Mouse (Mus musculus): ENCODE measurements around the gene Gm38392. TPM values are rescaled to one million over a fixed set of nuclear protein-coding genes. Genes with fewer than 3 reads are reported as not detected.

Gm38392 gene
- 0.22 and 0.23 TPM in 2 replicates for polyA plus RNA-seq (2012; rRNA removed)

DNA sequence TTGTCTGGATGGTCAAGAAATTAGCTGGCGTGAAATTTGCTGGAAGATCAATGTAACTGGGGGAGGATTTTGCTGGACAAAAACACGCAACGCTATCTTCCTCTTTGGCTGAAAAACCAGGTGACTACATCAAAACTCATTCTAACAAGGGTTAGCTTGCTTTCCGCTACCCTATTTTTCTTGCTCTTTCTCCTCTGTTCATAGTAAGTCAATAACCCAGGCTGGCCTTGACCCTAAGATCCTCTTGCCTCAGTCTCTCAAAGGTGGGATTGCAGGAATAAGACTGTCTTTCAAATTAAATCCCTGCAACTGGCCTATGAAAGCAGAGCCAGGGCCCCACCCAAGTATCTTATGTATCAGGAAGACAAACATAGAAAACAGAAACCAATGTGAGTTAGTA lies at the start of gene Gm38392:
Gene Gm38392 (minus strand): TSS at position 101 of the 400 bp plus-strand sequence.
- Histone ChIP-seq H3K27me3 (replicated peaks; ENCODE audit: control insufficient read depth, insufficient read depth, low read length) (no peaks in the 10 kb centered on the region), H3K4me3 (ENCODE audit: insufficient read depth, low read depth, low read length) (no peak within 1 kb of the TSS), H3K36me3 (ENCODE audit: control insufficient read depth, insufficient read depth, low read length) (no peaks in the 10 kb centered on the region), H3K27ac (ENCODE audit: insufficient read depth, low read depth, low read length) (no peak within 1 kb of the TSS), H3K4me1 (ENCODE audit: control insufficient read depth, insufficient read depth, low read length) (no peaks in the 10 kb centered on the region)
- TF ChIP-seq CTCF (conservative IDR thresholded peaks at IDR 0.05; ENCODE audit: insufficient read depth, insufficient read length, low read depth, low read length) (no peak), POLR2A (IDR thresholded peaks at IDR 0.05; ENCODE audit: low read depth, low read length) (no peak)
- DNase-seq = no peak
- 97% methylated on average over 4 of the region's 4 CpGs for WGBS

DNA sequence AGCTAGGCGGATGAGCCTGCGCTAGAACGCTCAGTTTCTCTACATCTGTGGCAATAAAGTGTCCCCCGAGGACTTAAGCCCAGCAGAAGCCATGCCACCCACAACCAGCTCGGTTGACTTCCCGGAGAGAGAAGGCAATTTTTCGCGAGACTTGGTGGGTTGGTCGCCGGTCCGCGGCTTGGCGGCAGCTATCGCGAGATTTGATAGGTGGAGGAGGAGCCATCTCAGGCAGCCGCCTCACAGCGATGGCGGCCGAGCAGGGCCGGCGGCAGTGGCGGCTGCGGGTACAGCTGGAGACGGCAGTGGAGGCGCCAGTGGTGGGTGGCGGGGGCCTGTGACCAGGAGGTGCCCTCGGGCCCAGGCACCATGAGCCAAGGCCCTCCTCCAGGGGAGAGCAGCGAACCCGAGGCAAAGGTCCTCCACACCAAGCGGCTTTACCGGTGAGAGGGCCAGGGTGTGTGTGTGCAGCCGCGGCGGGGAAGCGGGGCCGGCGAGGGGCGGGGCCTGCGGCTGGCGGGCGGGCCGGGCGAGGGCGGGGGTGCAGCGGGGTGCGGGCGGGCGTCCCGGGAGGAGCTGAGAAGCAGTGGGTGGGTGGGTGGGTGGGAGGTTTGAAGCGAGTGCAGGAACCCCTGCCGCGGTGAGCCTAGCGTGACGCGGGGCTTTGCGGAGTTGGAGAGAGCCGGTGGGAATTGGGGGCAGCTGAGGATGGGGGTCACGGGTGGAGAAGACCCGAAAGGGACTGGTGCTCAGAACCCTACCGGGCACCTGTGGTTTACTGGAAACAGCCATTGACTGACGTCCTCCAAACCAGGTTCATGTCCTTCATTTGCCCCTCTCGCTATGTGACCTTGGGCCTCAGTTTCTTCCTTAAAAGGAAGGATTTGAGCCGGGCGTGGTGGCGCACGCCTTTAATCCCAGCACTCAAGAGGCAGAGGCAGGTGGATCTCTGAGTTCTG lies 49.3 kb upstream of the Gm38392 start, which contains the start of the genes Tmem79 and Smg5:
Gene Tmem79 (minus strand): TSS at position 91 of the 956 bp plus-strand sequence.
Gene Smg5 (plus strand): TSS at position 203 of the 956 bp plus-strand sequence.
- H3K4me3 ChIP-seq (ENCODE audit: insufficient read depth, low read depth, low read length) = peak within 1 kb of the TSS; percentile 66
- peak; percentile 98 for DNase-seq
- H3K27ac ChIP-seq (ENCODE audit: insufficient read depth, low read depth, low read length) = peak within 1 kb of the TSS; percentile 87
- peaks cover 10% of the 10 kb centered on the region; the same call in 1 of the 2 replicates for H3K4me1 ChIP-seq (ENCODE audit: control insufficient read depth, insufficient read depth, low read length)
- no peak for TF ChIP-seq CTCF (conservative IDR thresholded peaks at IDR 0.05; ENCODE audit: insufficient read depth, insufficient read length, low read depth, low read length)
- TF ChIP-seq POLR2A (IDR thresholded peaks at IDR 0.05; ENCODE audit: low read depth, low read length) = peak; percentile 92
- WGBS = under 1% methylated on average over 62 of the region's 66 CpGs
- no peaks in the 10 kb centered on the region for H3K27me3 ChIP-seq (replicated peaks; ENCODE audit: control insufficient read depth, insufficient read depth, low read length)
- no peaks in the 10 kb centered on the region for H3K36me3 ChIP-seq (ENCODE audit: control insufficient read depth, insufficient read depth, low read length)

DNA sequence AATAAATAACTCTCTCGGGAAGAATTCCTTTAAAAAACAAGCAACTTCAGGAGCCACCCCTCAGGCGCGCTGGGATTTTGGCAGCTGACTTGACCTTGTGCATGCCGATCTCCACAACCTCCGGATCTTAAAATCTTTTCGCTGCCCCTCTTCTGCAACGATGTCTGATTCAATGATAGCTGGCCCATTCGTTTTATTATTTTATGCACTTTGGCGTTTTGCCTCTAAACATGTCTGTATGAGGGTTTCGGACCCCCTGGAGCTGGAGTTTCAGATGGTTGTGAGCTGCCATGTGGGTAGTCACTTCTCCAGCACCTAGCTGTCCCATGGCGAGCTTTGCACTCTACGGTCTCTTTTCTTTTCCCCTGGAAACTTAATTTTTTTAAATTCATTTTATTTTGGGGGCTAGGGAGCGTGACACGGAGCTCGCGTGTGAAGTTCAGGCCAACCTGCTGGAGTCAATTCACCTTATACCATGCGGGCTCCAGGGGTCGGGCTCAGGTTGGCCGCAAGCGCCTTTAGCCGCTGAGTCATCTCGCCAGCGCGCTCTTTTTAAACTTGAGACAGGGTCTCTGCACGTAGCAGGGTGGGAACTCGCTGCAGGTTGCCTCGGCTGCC lies 48.5 kb upstream of the Gm38392 start:
- peak overlapping the region; percentile 67 for H3K27ac ChIP-seq (ENCODE audit: insufficient read depth, low read depth, low read length)
- peak; percentile 48 for DNase-seq
- WGBS = under 1% methylated on average over 27 of the region's 27 CpGs
- peaks cover 10% of the 10 kb centered on the region; the same call in 1 of the 2 replicates for H3K4me1 ChIP-seq (ENCODE audit: control insufficient read depth, insufficient read depth, low read length)
- TF ChIP-seq POLR2A (IDR thresholded peaks at IDR 0.05; ENCODE audit: low read depth, low read length) = no peak
- H3K27me3 ChIP-seq (replicated peaks; ENCODE audit: control insufficient read depth, insufficient read depth, low read length) = no peaks in the 10 kb centered on the region
- no peaks in the 10 kb centered on the region for H3K36me3 ChIP-seq (ENCODE audit: control insufficient read depth, insufficient read depth, low read length)
- peak overlapping the region; percentile 66 for H3K4me3 ChIP-seq (ENCODE audit: insufficient read depth, low read depth, low read length)

DNA sequence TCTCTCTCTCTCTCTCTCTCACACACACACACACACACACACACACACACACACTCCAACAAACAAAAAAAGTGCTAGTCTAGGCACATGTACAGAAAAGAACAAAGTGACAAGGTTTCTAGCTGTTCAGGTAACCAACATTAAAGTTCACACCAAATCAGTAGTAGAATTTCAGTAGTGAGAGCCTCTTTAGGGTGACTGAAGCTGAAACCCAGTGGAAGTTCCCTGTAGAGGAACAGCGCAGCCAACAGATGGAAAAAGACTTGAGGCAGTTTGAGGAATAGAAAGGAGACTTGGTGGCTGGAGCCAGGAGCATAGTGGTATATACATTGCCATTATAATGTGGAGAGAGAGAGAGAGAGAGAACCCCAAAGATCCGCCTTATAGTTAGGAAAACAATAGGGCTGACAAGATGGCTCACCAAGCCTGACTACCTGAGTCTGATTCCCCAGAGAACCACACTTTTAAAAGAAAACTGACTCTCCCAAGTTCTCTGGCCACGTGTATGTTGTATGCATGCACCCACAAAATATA lies 48.0 kb upstream of the Gm38392 start:
- Histone ChIP-seq H3K4me1 (ENCODE audit: control insufficient read depth, insufficient read depth, low read length) (peaks cover 10% of the 10 kb centered on the region; the same call in 1 of the 2 replicates), H3K27ac (ENCODE audit: insufficient read depth, low read depth, low read length) (peak overlapping the region; percentile 67; the same call in 1 of the 2 replicates), H3K4me3 (ENCODE audit: insufficient read depth, low read depth, low read length) (peak overlapping the region; percentile 66), H3K27me3 (replicated peaks; ENCODE audit: control insufficient read depth, insufficient read depth, low read length) (no peaks in the 10 kb centered on the region), H3K36me3 (ENCODE audit: control insufficient read depth, insufficient read depth, low read length) (no peaks in the 10 kb centered on the region)
- no peak for DNase-seq
- no peak for TF ChIP-seq CTCF (conservative IDR thresholded peaks at IDR 0.05; ENCODE audit: insufficient read depth, insufficient read length, low read depth, low read length)
- no peak for TF ChIP-seq POLR2A (IDR thresholded peaks at IDR 0.05; ENCODE audit: low read depth, low read length)
- WGBS = 27% methylated on average over 3 of the region's 3 CpGs

DNA sequence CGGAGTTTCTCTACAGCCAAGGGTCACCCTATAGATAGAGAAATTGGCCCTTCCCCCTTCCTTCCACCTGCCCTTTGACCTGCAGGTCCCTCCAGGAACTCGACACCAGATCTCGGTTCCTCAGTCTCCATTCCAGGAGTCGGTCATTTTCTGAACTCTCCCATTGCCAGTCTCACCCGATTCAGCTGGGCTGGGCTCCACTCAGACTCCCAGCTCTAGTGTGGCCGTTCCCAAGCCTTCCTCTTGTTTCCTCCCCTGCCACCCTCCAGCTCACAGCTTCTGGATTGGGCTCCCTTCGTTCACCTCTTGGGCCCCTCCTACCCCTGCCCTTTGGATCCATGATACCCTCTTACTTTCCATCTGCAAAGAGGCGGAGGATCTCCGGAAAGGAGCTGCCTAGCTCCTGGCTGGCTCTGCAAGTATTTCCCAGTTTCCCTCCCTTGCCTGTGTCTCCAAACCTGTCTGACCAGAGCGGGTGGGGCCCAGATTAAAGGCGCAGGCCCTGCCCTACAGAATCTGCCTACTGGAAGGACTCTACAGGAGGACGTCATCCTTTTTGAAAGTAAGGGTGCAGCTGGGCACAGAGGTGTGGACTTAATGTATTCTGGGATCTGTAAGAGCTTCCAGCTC lies 47.1 kb upstream of the Gm38392 start:
- peak overlapping the region; percentile 15; the same call in 1 of the 2 replicates for H3K27ac ChIP-seq (ENCODE audit: insufficient read depth, low read depth, low read length)
- no peaks in the 10 kb centered on the region for H3K36me3 ChIP-seq (ENCODE audit: control insufficient read depth, insufficient read depth, low read length)
- H3K27me3 ChIP-seq (replicated peaks; ENCODE audit: control insufficient read depth, insufficient read depth, low read length) = no peaks in the 10 kb centered on the region
- peaks cover 10% of the 10 kb centered on the region; the same call in 1 of the 2 replicates for H3K4me1 ChIP-seq (ENCODE audit: control insufficient read depth, insufficient read depth, low read length)
- no peak for TF ChIP-seq POLR2A (IDR thresholded peaks at IDR 0.05; ENCODE audit: low read depth, low read length)
- no peak for TF ChIP-seq CTCF (conservative IDR thresholded peaks at IDR 0.05; ENCODE audit: insufficient read depth, insufficient read length, low read depth, low read length)
- peak; percentile 53 for DNase-seq
- 34% methylated on average over 12 of the region's 12 CpGs for WGBS
- H3K4me3 ChIP-seq (ENCODE audit: insufficient read depth, low read depth, low read length) = peak overlapping the region; percentile 36

DNA sequence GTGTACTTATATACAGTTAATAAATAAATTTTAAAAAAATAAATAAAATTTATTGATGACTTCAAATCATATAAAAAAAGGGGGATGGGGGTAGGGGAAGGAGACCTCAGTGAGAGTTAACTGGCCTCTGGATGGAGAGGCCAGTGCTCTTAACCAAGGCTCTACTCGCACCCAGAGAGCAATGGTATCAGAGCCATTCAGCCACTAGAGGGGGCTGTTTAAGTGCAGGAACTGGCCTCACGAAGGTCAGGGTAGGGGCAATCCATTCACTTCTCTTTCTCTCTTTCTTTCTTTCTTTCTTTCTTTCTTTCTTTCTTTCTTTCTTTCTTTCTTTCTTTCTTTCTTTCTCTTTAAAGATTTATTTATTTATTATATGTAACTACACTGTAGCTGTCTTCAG lies 44.3 kb upstream of the Gm38392 start:
- TF ChIP-seq CTCF (conservative IDR thresholded peaks at IDR 0.05; ENCODE audit: insufficient read depth, insufficient read length, low read depth, low read length) (peak; percentile 74), POLR2A (IDR thresholded peaks at IDR 0.05; ENCODE audit: low read depth, low read length) (no peak)
- Histone ChIP-seq H3K27me3 (replicated peaks; ENCODE audit: control insufficient read depth, insufficient read depth, low read length) (no peaks in the 10 kb centered on the region), H3K27ac (ENCODE audit: insufficient read depth, low read depth, low read length) (no peak overlapping the region), H3K4me3 (ENCODE audit: insufficient read depth, low read depth, low read length) (no peak overlapping the region), H3K4me1 (ENCODE audit: control insufficient read depth, insufficient read depth, low read length) (peaks cover 4% of the 10 kb centered on the region; the same call in 1 of the 2 replicates), H3K36me3 (ENCODE audit: control insufficient read depth, insufficient read depth, low read length) (no peaks in the 10 kb centered on the region)
- WGBS = 29% methylated on average over 2 of the region's 2 CpGs
- DNase-seq = peak; percentile 58

Data from kidney, adult 2 months (tissue).